Mouse (Mus musculus): ENCODE data around the gene 1810065E05Rik.

DNA sequence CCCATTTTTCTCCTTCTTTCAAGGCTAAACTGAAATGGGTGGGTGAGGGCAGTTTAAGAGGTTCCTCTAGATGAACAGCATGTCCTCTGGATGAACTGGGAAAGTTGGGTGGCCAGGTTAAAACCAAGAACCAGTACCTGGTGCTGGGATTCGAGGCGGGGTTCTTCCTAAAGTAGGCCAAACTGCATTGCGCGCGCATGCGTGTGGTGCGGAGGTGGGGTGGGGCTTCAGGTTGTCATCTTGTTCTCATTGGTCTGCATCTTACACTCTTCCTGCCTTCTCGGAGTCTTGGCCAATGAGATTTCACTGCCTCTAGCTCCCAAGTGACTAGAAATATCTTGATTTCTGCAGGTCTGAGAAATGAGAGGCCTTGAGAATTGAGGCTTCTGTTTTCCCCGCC is 31.8 kb downstream of the 1810065E05Rik start, which contains the start of gene Lypd9:
- no peak for TF ChIP-seq CTCF (IDR thresholded peaks at IDR 0.05; ENCODE audit: control insufficient read depth, insufficient read depth, insufficient replicate concordance, low read depth, low read length)
- peak; percentile 60; the same call in 1 of the 2 replicates for TF ChIP-seq POLR2A (IDR thresholded peaks at IDR 0.05; ENCODE audit: control insufficient read depth, low read depth, low read length)
